Mouse (Mus musculus) liver, embryonic 15.5 days (tissue): ENCODE measurements around the gene Dot1l. TPM values are rescaled to one million over a fixed set of nuclear protein-coding genes. Genes with fewer than 3 reads are reported as not detected.
"Not testable (repeated sequence)": the region's sequence is repeated elsewhere in the genome, so short reads cannot be mapped to it uniquely, and the experiment has no call there.

Experiments
- ATAC-seq: fragments of 200-750 bp; cut with Nextera tagmentation; 2 replicates; pipeline ENCODE4 v1.8.0; 2017; ENCODE audit warnings: moderate number of reproducible peaks, mild to moderate bottlenecking, moderate library complexity; ENCODE audit not compliant: insufficient read depth
- H3K27ac ChIP-seq: fragments of 300-500 bp; sonication (generic); replicated peaks from 2 replicates; pipeline ENCODE4 v1.5.1; 2015; ENCODE audit warnings: mild to moderate bottlenecking, inconsistent platforms
- H3K27me3 ChIP-seq: fragments of 300-500 bp; sonication (generic); 2 replicates; pipeline ENCODE4 v1.6.1; 2015; ENCODE audit warnings: mild to moderate bottlenecking, inconsistent platforms
- H3K36me3 ChIP-seq: fragments of 300-500 bp; sonication (generic); replicated peaks from 2 replicates; pipeline ENCODE4 v1.6.1; 2015; ENCODE audit warnings: moderate library complexity, mild to moderate bottlenecking, inconsistent platforms
- H3K4me1 ChIP-seq: fragments of 300-500 bp; sonication (generic); replicated peaks from 2 replicates; pipeline ENCODE4 v1.6.1; 2015; ENCODE audit warnings: inconsistent platforms
- H3K4me2 ChIP-seq: fragments of 300-500 bp; sonication (generic); 2 replicates; pipeline ENCODE4 v1.6.1; 2015; ENCODE audit warnings: moderate library complexity, mild to moderate bottlenecking, inconsistent platforms
- H3K4me3 ChIP-seq: fragments of 300-500 bp; sonication (generic); replicated peaks from 2 replicates; pipeline ENCODE4 v1.5.1; 2015; ENCODE audit warnings: mild to moderate bottlenecking, inconsistent platforms
- H3K9ac ChIP-seq: fragments of 300-500 bp; sonication (generic); 2 replicates; pipeline ENCODE4 v1.6.1; 2015; ENCODE audit warnings: moderate library complexity, mild to moderate bottlenecking, inconsistent platforms
- H3K9me3 ChIP-seq: fragments of 300-500 bp; sonication (generic); replicated peaks from 2 replicates; pipeline ENCODE4 v1.6.1; 2016; ENCODE audit warnings: inconsistent platforms
- WGBS: fragments of 180-500 bp; shearing (Covaris S2); methylation state at CpG from one replicate; pipeline ENCODE4 v1.1.7; 2015; ENCODE audit warnings: mixed read lengths; ENCODE audit not compliant: insufficient replicate concordance; 5-methylcytosine and 5-hydroxymethylcytosine counted together
- polyA plus RNA-seq: library from polyadenylated mRNA; unstranded; fragments of >200 nt; fragmentation: Nextera tagmentation; extraction: Ambion mirVana; gene quantifications from 2 replicates; pipeline ENCODE4 v1.2.1, GENCODE M21; 2015

Gene Dot1l
- polyA plus RNA-seq, 1 experiment from 2014 or later, result 8.1 TPM

DNA sequence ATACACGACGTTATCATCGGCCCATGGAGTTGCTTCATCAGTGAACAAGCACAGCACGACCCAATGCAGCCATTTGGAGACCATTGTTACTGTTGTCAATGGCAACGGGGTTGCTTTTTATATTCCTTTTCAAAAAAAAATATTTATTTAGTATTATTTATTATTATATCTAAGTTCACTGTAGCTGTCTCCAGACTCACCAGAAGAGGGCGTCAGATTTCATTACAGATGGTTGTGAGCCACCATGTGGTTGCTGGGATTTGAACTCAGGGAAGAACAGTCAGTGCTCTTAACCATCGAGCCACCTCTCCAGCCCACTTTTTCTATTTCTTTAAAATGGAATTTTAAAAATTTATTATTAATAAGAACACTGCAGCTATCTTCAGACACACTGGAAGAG is 59.8 kb downstream of the Dot1l start:
- no peak for ATAC-seq
- no peak overlapping the region for H3K4me3 ChIP-seq
- no peak overlapping the region for H3K4me2 ChIP-seq
- WGBS, result 57% methylated on average over 7 of the region's 7 CpGs
- peaks cover 34% of the 10 kb centered on the region for H3K4me1 ChIP-seq
- no peaks in the 10 kb centered on the region for H3K9me3 ChIP-seq
- H3K27ac ChIP-seq, result no peak overlapping the region
- H3K27me3 ChIP-seq, result peaks cover 43% of the 10 kb centered on the region
- H3K36me3 ChIP-seq, result no peaks in the 10 kb centered on the region
- no peak overlapping the region for H3K9ac ChIP-seq

DNA sequence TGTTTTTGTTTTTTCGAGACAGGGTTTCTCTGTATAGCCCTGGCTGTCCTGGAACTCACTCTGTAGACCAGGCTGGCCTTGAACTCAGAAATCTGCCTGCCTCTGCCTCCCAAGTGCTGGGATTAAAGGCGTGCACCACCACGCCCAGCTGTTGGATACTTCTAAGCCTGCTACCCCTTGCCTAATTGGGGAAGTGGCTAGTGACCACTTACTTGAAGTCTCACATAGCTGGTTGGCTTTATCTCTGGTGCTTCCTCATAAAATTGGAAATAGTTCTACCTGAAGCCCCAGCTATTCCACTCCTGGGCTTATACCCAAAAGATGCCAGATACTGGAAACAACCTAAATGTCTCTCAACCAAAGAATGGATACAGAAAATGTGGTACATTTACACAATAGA is 61.3 kb downstream of the Dot1l start:
- not testable (repeated sequence) for H3K4me3 ChIP-seq, H3K4me2 ChIP-seq, H3K36me3 ChIP-seq, ATAC-seq, H3K27ac ChIP-seq, H3K9ac ChIP-seq, H3K9me3 ChIP-seq
- H3K4me1 ChIP-seq, result peaks cover 32% of the 10 kb centered on the region
- peaks cover 28% of the 10 kb centered on the region for H3K27me3 ChIP-seq
- 51% methylated on average over 3 of the region's 3 CpGs for WGBS

DNA sequence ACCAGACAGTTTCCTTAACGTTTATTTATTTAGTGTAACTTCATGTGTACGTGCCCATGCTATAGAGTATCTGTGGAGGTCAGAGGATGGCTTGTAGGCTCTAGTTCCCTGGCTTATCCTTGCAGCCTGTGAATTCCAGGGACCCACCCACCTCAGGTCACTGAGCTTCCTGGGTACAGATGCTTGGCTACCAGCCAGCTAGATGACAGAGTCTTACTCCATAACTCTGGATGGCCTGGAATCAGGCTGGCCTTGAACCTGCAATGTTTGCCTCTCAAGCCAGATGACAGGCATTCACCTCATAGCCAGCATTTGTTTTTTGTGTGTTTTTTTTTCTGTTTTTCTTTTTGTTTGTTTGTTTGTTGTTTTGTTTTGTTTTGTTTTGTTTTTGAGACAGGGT is 62.2 kb downstream of the Dot1l start:
- H3K9me3 ChIP-seq, result no peaks in the 10 kb centered on the region
- no peaks in the 10 kb centered on the region for H3K36me3 ChIP-seq
- no peak overlapping the region for H3K27ac ChIP-seq
- no peak overlapping the region for H3K4me2 ChIP-seq
- H3K9ac ChIP-seq, result no peak overlapping the region
- ATAC-seq, result no peak
- WGBS, result 53% methylated on average over 2 of the region's 2 CpGs
- H3K4me1 ChIP-seq, result peaks cover 39% of the 10 kb centered on the region
- H3K27me3 ChIP-seq, result peaks cover 19% of the 10 kb centered on the region
- no peak overlapping the region for H3K4me3 ChIP-seq

DNA sequence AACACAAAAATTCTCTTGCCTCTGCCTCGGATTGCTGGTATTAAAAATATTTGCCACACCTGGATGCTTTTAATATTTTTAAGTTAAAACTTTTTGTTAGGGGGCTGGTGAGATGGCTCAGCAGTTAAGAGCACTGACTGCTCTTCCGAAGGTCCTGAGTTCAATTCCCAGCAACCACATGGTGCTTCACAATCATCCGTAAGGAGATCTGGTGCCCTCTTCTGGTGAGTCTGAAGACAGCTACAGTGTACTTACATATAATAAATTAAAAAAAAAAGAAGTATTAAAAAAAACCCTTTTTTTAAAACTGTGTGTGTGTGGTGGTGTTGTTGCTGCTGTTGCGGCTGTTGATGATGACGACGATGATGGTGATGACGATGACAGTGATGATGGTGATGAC is 62.9 kb downstream of the Dot1l start:
- not testable (repeated sequence) for H3K4me3 ChIP-seq, H3K9ac ChIP-seq, H3K9me3 ChIP-seq, H3K36me3 ChIP-seq, ATAC-seq
- Histone ChIP-seq H3K4me1 (peaks cover 46% of the 10 kb centered on the region), H3K27ac (peak overlapping the region; percentile 94), H3K4me2 (peak overlapping the region; percentile 49; the same call in 1 of the 2 replicates), H3K27me3 (peaks cover 11% of the 10 kb centered on the region)
- WGBS, result 80% methylated on average over 7 of the region's 7 CpGs

DNA sequence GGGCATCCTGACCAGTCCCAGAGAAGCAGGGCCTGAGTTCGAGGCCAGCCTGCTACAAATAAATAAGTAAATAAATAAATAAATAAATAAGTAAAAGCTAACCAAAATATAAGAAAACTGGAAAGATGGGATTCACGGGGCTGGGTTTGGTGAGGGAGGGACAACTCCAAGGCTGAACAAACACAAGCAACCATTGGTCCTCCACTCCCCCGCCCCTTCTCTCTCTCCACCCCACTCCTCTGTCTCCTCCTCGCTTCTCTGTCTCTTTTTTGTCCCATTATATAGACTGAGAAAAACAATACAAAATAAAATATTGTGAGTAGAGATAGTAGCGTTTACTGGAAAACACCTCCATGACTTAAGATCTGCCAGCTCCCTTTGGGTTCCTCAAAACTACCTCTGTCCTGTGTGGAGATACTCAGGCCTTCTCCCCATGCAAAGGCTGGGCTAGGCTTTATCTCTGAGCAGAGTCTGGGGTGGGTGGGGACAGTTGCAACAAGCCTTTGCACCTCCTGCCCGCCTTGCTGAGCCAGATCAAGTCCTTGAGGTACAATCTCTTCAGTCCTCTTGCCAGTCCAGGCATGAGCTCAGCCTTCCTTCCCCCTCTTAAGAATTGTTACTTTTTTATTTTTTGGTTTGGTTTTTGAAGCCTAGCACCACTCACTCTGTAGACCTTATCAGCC is 63.7 kb downstream of the Dot1l start:
- 29% methylated on average over 6 of the region's 6 CpGs for WGBS
- no peak overlapping the region for H3K4me3 ChIP-seq
- ATAC-seq, result peak; percentile 98
- no peaks in the 10 kb centered on the region for H3K36me3 ChIP-seq
- H3K9me3 ChIP-seq, result no peaks in the 10 kb centered on the region
- H3K4me2 ChIP-seq, result peak overlapping the region; percentile 49
- 0 out of 2 replicates have a peak, but pooled peaks cover 4% of the 10 kb centered on the region for H3K27me3 ChIP-seq
- H3K9ac ChIP-seq, result peak overlapping the region; percentile 22; the same call in 1 of the 2 replicates
- H3K27ac ChIP-seq, result peak overlapping the region; percentile 94
- H3K4me1 ChIP-seq, result peaks cover 54% of the 10 kb centered on the region

DNA sequence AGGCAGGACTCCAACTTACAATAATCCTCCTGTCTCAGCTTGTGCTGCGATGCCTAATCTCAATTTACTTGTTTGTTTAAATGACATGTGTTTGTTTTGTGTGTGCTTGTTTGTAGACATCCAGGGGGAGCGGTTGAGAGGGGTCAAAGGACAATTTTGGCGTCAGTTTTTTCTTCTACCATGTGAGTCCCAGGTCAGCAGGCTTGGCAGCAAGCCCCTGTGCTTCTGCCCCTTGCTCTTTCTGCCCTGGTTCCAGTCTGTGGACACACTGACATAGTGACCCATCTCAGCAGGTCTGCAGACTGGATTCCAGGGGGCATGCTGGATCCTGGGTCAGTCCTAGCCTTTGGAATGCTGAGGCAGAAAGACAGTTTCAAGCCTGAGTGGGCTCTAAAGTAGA is 64.4 kb downstream of the Dot1l start:
- no peak overlapping the region for H3K4me3 ChIP-seq
- peak overlapping the region; percentile 22; the same call in 1 of the 2 replicates for H3K9ac ChIP-seq
- H3K4me2 ChIP-seq, result peak overlapping the region; percentile 49
- ATAC-seq, result no peak
- H3K4me1 ChIP-seq, result peaks cover 61% of the 10 kb centered on the region
- no peaks in the 10 kb centered on the region for H3K36me3 ChIP-seq
- H3K27ac ChIP-seq, result peak overlapping the region; percentile 94
- 0 out of 2 replicates have a peak, but pooled peaks cover 3% of the 10 kb centered on the region for H3K27me3 ChIP-seq
- no peaks in the 10 kb centered on the region for H3K9me3 ChIP-seq
- 47% methylated on average over 3 of the region's 3 CpGs for WGBS

DNA sequence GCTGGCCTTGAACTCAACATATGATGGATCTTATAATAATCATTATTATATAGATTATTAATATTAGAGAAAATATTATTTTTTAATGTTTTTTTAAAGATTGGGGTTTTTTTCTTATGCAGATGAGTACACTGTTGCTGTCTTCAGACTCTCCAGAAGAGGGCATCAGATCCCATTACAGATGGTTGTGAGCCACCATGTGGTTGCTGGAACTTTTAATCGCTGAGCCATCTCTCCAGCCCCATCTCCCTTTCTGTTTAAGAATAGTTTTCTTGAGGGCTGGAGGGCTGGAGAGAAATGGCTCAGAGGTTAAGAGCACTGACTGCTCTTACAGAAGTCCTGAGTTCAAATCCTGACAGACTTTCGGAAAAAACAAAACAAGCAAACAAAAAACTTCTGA is 67.0 kb downstream of the Dot1l start:
- Histone ChIP-seq H3K4me1 (peaks cover 77% of the 10 kb centered on the region), H3K9ac (0 out of 2 replicates have a peak overlapping the region, but pooled peaks have one; percentile 12), H3K36me3 (no peaks in the 10 kb centered on the region), H3K4me3 (no peak overlapping the region), H3K27ac (peak overlapping the region; percentile 83), H3K9me3 (no peaks in the 10 kb centered on the region), H3K27me3 (no peaks in the 10 kb centered on the region), H3K4me2 (peak overlapping the region; percentile 28)
- ATAC-seq, result no peak
- WGBS, result 41% methylated on average over 2 of the region's 2 CpGs

DNA sequence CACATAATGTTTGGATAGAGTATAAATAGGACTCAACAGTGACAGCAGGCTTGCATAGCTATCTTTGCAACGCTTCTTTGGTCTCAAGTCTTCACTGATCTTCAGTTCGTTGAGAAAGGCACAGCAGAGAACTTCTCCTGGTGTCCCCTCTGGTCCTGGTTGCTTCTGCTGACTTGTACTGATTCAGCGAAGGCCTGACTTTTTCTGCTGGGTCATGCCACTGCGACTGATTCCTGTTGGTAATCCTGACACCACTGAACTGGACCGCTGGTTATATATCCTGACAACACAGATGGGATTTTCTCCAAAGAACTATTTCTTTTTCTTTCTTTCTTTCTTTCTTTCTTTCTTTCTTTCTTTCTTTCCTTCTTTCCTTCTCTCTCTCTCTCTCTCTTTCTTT is 67.5 kb downstream of the Dot1l start:
- 0 out of 2 replicates have a peak overlapping the region, but pooled peaks have one; percentile 12 for H3K9ac ChIP-seq
- H3K4me2 ChIP-seq, result peak overlapping the region; percentile 28
- no peak overlapping the region for H3K4me3 ChIP-seq
- no peak for ATAC-seq
- no peaks in the 10 kb centered on the region for H3K9me3 ChIP-seq
- peak overlapping the region; percentile 83 for H3K27ac ChIP-seq
- peaks cover 75% of the 10 kb centered on the region for H3K4me1 ChIP-seq
- peaks cover 4% of the 10 kb centered on the region; the same call in 1 of the 2 replicates for H3K36me3 ChIP-seq
- H3K27me3 ChIP-seq, result no peaks in the 10 kb centered on the region
- 77% methylated on average over 5 of the region's 5 CpGs for WGBS

DNA sequence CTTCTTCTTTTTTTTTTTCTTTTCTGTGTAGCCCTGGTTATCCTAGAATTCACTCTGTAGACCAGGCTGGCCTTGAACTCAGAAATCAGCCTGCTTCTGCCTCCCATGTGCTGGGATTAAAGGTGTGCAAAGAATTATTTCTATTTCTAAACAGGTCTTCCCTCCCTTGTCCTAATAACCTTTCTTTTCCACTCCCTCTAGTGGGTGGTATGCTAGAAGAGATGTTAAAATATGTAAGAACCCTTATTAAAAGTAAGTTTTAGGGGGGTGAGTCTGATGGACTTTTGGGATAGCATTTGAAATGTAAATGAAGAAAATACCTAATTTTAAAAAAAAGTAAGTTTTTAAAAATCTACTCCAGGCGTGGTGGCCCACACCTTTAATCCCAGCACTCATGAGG is 68.3 kb downstream of the Dot1l start:
- H3K4me1 ChIP-seq, result peaks cover 75% of the 10 kb centered on the region

DNA sequence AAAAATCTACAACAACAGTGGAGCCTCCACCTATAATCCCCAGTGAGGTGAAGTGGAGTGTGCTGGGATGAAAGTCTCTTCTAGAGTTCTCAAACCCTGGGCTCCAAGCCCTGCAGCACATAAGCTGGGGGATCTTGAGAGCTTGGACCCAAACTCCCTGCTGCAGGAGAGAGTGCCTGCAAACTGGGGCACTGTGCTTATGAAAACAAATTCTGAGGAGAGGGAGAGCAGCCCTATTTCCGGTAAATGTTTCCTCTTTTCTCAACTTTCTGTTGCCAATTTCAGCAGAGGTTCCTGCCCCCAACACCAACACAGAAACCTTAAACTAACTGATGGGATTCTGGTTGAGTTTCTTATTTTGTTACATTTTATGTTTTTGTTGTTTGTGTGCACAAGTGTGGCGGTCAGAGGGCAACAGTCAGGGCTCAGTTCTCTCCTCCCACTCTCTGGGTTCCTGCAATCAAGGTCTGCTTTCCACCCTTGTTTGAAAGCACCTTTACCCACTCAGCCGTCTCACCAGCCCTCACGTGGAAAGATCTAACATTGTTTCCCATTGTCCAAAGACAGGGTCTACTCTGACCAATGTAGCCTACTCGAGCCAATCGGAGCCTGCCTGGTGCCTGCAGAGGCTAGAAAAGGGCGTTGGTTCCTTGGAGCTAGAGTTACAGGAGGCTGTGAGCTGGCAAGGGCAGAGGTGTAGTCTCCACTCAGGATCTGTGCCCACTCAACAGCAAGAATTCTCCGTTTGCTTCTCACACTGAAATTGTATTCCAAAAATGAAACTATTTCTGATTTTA is 69.0 kb downstream of the Dot1l start:
- 0 out of 2 replicates have a peak overlapping the region, but pooled peaks have one; percentile 1 for H3K4me3 ChIP-seq
- no peaks in the 10 kb centered on the region for H3K9me3 ChIP-seq
- peak overlapping the region; percentile 23; the same call in 1 of the 2 replicates for H3K9ac ChIP-seq
- H3K27me3 ChIP-seq, result no peaks in the 10 kb centered on the region
- peak overlapping the region; percentile 96 for H3K27ac ChIP-seq
- H3K4me1 ChIP-seq, result peaks cover 72% of the 10 kb centered on the region
- H3K4me2 ChIP-seq, result peak overlapping the region; percentile 35
- no peak for ATAC-seq
- H3K36me3 ChIP-seq, result peaks cover 18% of the 10 kb centered on the region
- 25% methylated on average over 8 of the region's 8 CpGs for WGBS

More for the DNA sequence above, 68.3 kb downstream of the Dot1l start:
- Histone ChIP-seq H3K27ac (peak overlapping the region; percentile 96), H3K4me2 (no peak overlapping the region; the same call in 1 of the 2 replicates), H3K36me3 (peaks cover 12% of the 10 kb centered on the region), H3K9me3 (no peaks in the 10 kb centered on the region), H3K9ac (no peak overlapping the region), H3K4me3 (no peak overlapping the region), H3K27me3 (no peaks in the 10 kb centered on the region)
- 65% methylated on average over 1 of the region's 1 CpGs for WGBS
- ATAC-seq, result no peak

DNA sequence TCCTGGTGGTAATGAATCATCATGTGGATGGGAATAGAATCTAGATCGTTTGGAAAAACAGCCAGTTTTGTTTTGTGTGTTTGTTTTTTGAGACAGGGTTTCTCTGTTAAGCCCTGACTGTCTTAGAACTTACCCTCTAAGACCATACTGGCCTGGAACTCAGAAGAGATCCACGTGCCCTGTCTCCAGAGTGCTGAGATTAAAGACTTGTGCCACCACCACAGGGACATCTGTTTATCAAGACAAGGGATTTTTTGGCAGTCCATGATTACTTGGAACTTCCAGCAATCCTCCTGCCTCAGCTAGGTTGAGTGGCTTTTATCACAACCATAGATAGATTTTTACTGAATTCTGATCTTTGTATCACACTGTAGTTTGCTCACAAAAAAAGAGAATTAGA is 69.8 kb downstream of the Dot1l start:
- H3K27me3 ChIP-seq, result no peaks in the 10 kb centered on the region
- peaks cover 72% of the 10 kb centered on the region for H3K4me1 ChIP-seq
- no peaks in the 10 kb centered on the region for H3K9me3 ChIP-seq
- H3K9ac ChIP-seq, result peak overlapping the region; percentile 8; the same call in 1 of the 2 replicates
- H3K27ac ChIP-seq, result peak overlapping the region; percentile 96
- no peak for ATAC-seq
- 37% methylated on average over 2 of the region's 2 CpGs for WGBS
- H3K4me2 ChIP-seq, result peak overlapping the region; percentile 35; the same call in 1 of the 2 replicates
- peaks cover 26% of the 10 kb centered on the region for H3K36me3 ChIP-seq
- H3K4me3 ChIP-seq, result no peak overlapping the region
